Mouse (Mus musculus) left cerebral cortex, adult 11 months (tissue): ENCODE measurements around the gene Pprc1.

Experiments
- DNase-seq: peaks from one replicate; pipeline ENCODE4 v3.0.0; 2022; ENCODE audit warnings: low spot score

Gene Pprc1

GRCm38 (mm10) chr19:46056388-46056946, 11.8 kb downstream of the Pprc1 start:
- DNase-seq: peak; percentile 92

DNA sequence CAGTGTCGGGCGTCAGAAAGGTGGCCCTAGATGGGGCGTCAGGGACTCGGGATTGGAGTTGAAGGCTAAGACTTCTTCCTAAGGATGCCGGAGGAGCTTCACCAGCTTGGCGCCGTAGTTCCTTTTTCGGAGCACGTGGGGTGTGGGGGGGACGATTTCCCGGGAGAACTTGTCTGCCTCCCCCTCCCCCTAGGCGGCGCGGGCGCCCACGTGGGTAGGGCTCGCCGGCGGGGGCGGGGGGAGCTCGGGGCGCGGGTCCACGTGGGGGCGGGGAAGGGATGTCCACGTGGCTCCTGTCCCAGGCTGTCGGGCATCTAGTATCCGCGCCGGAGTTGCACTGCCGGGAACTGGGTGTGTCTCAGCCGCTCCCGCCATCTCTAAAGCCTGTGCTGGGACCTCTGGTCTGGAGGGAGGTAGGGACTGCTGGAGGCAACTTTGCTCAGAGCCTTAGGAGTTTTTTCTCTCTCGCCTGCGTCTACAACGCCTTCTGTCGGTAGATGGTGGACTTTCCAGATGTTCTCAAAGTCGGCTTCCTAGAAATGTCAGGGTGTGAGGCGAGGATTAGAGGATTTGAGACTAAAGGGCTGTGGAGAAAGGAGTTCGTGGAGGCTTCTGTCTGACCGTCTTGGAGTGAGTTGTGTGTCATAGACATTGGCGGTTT, 12.4 kb downstream of the Pprc1 start:
- peak; percentile 66 for DNase-seq

GRCm38 (mm10) chr19:46058466-46058865, 13.8 kb downstream of the Pprc1 start:
- DNase-seq: no peak

GRCm38 (mm10) chr19:46060845-46061244, 16.2 kb downstream of the Pprc1 start:
- no peak for DNase-seq

DNA sequence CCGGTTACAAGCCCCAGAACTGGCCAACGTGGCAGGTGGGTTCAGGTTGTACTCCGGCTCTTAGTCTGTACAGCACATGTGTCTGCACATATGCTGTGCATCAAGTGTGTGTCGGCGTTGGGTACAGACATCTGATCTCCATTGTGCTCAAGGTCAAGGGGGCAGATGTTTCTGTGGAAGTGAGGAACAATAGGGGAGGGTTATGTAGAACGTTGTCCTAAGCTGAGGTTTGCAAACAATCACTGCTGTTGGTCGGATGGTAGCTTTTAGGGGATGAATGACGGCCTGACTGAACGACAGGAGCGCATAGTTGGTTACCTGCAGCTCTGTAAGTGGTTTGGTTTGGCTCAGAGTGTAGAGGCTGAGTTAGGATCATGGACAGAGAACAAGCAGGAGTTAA, 23.4 kb downstream of the Pprc1 start:
- no peak for DNase-seq

DNA sequence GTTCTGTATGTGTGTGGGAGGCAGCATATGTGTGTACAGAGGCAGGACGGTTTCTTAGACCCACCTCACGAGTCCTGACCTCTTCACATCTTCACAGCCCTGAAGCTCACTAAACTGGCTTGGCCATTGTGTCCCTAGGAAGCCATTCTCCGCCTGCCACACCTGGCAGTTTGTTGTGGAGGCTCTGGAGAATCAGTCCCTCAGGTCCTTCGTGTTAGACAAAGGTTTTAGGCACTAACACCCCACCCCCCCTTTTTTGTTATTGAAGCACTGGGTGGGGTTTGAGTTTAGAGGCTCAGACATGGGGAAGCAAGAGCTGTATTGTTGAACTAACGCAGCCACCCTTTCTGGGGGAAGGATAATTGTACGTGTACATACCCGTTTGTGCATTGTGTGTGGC, 28.6 kb downstream of the Pprc1 start:
- no peak for DNase-seq

DNA sequence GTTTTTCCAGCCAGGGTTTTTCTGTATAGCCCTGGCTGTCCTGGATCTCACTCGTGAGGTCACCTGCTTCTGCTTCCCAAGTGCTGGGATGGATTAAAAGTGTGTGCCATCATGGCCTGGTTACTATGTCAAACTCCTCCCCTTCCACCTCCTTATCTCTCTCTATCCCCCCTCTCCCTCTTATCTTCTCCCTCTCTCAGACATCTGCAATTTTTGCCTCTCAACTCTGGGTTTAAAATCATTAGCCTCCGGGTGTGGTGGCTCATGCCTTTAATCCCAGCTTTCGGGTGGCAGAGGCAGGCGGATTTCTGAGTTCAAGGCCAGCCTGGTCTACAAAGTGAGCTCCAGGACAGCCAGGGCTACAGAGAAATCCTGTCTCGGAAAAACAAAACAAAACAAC, 29.6 kb downstream of the Pprc1 start:
- DNase-seq: no peak

GRCm38 (mm10) chr19:46075616-46076607, 31.2 kb downstream of the Pprc1 start, which contains the start of gene Nolc1:
Gene Nolc1 (plus strand): TSS chr19:46075863.
- DNase-seq: peak; percentile 99

DNA sequence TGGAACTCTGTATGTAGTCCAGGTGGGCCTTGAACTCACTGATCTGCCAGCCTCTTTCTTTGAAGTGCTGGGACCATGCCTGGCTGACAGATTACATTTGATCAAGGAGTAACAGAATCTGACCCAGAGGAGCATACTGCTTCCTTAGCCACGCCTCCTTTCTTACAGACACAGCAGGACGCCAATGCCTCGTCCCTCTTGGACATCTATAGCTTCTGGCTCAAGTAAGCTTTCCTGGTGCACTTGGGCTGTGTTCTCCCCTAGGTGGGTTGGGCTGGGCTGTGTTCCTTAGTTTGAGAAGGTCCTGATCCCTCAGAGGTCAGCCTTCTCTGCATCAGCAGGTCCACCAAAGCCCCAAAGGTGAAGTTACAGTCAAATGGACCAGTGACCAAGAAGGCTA, 33.8 kb downstream of the Pprc1 start:
- no peak for DNase-seq

DNA sequence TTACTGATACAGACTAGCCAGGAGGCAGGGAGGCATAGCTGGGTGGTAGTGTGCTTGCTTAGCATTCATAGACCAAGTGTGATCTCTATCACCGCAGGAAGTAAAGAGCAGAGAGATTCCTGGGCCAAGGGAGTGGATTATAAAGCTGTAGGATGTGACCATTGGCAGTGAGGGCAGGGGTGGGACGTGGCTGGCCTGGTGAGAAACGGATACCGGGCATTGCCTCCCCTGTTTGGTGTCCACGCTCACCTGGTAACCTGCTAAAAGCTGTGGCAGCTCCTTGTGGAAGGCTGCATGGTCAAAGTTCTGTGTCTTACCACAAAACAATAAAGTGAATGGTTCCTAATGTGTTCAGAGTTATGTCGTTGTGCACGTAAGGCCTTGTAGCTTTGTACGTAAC, 40.5 kb downstream of the Pprc1 start:
- DNase-seq: no peak

DNA sequence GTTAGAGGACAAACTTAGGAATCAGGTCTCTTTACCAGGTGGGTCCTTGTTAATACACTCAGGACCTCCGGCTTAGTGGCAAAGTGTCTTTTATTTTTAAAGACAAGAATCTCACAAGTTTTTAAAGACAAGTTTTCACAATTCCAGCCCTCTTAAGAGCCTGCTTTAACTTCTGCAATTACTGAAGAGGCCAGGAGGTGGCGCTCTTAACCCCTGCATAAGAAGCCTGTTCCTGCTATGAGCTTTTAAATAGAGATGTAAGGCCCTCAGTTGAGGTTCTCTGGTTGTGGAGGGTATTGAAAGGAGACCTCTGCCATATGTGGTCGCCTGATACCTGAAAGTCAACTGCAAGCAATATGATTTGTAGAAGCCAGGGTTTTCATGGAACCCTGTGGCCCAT, 41.7 kb downstream of the Pprc1 start:
- DNase-seq: no peak

GRCm38 (mm10) chr19:46087871-46088270, 43.2 kb downstream of the Pprc1 start:
- DNase-seq: no peak

GRCm38 (mm10) chr19:46091641-46092040, 47.0 kb downstream of the Pprc1 start:
- DNase-seq: no peak

DNA sequence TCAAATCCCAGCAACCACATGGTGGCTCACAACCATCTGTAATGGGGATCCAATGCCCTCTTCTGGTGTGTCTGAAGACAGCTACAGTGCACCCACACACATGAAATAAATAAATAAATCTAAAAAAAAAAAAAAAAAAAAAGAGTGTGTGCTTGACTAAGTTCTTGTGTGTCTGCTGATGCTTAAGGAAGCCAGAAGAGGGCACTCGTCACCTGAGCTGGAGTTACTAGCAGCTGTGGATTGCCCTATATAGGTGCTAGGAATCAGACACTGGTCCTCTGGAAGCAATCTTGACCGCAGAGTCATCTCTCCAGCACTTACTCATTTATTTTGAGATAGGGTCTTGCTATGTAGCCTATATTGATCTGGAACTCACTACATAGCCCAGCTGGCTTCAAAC, 49.5 kb downstream of the Pprc1 start:
- no peak for DNase-seq

- no peak for DNase-seq
These were observed 50.6 kb downstream of the Pprc1 start for GRCm38 (mm10) chr19:46095291-46095690.

DNA sequence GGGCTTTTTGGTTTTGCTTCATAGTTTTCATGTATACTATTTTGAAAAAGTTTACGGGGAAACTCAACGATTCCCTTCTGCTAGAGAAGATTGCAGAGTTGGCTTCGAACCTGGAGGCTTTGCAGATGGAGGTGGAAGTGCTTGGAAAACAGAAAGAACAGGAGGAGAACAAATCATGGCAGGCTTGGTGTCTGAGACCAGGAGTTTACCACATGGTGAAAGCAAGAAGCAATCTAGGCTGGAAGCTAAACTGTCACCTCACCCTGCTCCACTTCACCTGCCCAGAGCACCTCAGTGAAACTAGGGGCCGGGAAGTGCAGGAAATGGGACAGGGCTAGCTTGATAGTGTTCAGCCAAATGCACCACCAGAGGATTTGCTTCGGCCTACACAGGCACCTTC, 51.7 kb downstream of the Pprc1 start:
- DNase-seq: no peak

DNA sequence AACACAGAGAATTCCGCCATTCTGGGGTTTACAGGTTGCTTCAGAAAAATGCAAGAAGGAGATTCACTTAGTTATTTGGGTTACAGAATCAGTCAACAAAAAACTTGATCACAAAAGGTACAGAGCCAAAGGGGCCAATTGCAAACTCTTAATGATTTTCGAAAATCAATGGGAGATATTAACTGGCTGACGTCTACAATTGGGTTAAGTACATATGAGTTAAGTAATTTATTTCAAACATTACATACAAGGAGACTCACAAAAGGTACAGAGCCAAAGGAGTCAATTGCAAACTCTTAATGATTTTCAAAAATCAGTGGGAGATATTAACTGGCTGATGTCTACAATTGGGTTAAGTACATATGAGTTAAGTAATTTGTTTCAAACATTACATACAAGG, 54.9 kb downstream of the Pprc1 start:
- DNase-seq: no peak

DNA sequence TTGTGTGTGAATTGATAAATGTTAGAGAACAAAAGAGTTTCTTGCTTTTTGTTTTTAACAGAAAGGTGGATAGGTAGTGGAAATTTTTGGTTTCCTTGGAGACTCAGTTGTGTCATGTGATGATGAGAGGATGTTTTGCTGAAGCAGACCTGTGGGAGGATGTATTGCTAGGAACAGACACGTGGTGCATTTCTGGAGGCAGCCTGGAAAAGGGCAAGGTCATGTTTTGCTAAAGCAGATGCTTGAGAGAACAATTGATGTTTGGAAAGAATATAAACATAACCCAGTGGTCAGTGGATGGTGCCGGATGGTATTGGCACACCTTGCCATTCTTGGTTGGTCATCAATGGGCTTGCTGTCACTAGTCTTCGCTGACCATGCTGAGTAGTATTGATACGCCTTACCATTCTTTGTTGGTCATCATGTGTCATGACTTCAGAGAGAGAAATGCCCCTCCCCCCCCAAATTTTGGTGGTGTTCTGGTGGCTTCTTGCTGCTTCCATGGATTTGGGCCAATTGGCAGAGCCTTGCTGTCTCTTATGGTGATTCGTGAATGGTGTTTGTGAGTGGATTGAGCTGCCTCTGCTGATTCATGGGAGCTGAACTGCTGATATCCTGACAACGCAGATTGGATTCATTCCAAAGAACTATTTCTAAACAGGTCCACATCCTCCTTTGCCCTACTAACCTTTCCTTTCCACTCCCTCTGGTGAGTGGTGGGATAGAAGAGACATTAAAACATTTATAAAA, 58.9 kb downstream of the Pprc1 start:
- no peak for DNase-seq

DNA sequence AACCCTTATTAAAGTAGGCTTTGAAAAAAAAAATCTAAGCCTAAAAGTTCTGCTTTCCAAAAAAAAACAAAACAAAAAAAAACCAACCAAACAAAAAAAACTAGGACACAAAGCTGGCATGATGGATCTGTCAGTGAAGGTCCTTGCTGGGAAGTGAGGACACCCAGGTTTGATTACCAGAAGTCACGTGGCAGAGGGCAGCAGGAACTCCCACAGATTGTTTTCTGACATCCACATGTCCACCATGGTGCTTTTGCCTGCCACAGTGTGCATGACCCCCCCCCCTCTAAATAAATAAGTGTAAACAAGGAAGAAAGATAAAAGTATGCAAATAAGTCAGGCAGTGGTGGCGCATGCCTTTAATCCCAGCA, 59.5 kb downstream of the Pprc1 start:
- no peak for DNase-seq

- DNase-seq: no peak
These were observed 65.5 kb downstream of the Pprc1 start for GRCm38 (mm10) chr19:46110214-46110613.

DNA sequence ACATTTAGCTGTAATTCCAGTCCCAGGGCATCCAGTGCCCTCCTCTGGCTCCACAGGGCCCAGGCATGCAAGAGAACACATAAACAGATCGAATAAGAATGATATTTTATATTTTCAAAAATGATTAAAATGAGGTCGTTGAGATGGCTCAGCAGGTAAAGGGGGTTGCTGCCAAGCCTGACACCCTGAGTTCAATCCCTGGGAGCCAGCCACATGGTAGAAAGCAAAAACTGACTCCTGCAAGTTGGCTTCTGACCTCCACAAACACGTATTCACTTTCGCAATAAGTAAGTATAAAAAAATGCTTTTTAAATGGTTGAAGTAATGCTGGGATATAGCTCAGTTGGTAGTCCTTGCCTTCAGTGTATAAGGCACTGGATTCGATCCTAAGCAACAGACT, 66.1 kb downstream of the Pprc1 start:
- no peak for DNase-seq

DNA sequence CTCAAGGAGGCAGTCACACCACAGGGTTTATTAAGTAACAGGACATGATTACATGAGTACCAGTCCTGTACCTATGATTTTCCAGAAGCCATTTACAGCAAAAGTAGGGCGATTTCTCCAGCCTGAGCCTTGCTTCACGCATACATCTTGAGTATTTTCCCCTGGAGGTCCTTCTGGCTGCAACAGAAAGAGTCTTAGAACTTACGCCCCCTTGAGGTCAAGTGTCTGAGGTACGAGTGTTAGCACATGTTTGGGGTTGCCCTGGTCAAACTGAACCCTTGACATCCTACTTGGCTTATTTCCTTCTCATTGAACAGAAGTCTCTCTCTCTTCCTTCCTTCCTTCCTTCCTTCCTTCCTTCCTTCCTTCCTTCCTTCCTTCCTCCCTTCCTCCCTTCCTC, 69.9 kb downstream of the Pprc1 start:
- no peak for DNase-seq
